Mouse (Mus musculus) embryonic fibroblast, embryonic 13.5 days (primary cell): ENCODE results near the gene Ankrd33.

ENCODE experiments used
- CTCF ChIP-seq: IDR thresholded peaks from 2 replicates; pipeline ENCODE4 v1.5.1; 2011; ENCODE audit warnings: mild to moderate bottlenecking, control low read depth, low read length, moderate library complexity, borderline replicate concordance; ENCODE audit not compliant: insufficient read depth
- POLR2A ChIP-seq: IDR thresholded peaks from 2 replicates; pipeline ENCODE4 v1.6.1; 2011; ENCODE audit warnings: low read depth, mild to moderate bottlenecking, control low read depth, low read length, moderate library complexity

DNA sequence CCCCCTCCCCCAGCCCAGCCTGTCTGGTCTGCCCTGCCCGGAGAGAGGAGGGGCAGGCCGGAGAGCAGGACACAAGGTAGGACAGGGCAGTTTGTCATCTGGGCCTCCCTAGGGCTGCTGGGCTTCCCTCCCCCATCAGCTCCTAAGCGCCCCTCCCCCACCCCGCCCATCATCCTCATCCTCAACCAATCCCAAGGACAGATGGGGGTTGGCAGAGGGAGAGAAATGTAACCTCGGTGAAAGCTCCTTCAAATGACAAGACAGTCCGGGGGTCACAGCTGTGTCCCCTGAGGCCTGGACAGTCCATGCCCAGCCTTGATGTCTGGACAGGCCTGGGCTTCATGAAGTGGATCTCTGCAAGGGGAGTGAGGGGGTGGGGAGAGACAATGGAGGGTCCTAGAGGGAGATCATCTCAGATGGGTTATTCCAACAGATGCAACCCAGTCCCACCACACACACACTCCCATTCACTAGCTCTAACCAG is 49.1 kb upstream of the Ankrd33 start:
- no peak for TF ChIP-seq CTCF
- TF ChIP-seq POLR2A: no peak
